29 mouse cellular contexts compared by ENCODE assay signal in genomic region chr11:37424312-37425169, GRCm38 (mm10).
DNase-seq lines count a peak whose midpoint lies in the region; ATAC-seq lines count a peak whose summit lies in the region.
"Had no signal": no experiment of that assay in that cellular context is flagged by ENCODE, and none has a peak within 500 bp of the region (broad histone marks: within the 10 kb centered on the region; RNA-seq: fewer than 3 reads in every experiment).

No protein-coding gene starts in this region.

- WGBS in midbrain, embryonic 11.5 days, result 15% methylated on average over 5 of the region's 5 CpGs
- WGBS in midbrain, embryonic 15.5 days, result 10% methylated on average over 5 of the region's 5 CpGs
- 3% methylated on average over 5 of the region's 5 CpGs for WGBS in forebrain, embryonic 15.5 days
- 44% methylated on average over 5 of the region's 5 CpGs for WGBS in kidney, embryonic 15.5 days

- H3K9me3 ChIP-seq in midbrain, embryonic 11.5 days (ENCODE audit: control insufficient read depth, low read length), result no peaks in the 10 kb centered on the region
- H3K9me3 ChIP-seq in midbrain, embryonic 15.5 days, result no peaks in the 10 kb centered on the region
- no peaks in the 10 kb centered on the region for H3K9me3 ChIP-seq in forebrain, embryonic 15.5 days
- H3K9me3 ChIP-seq in kidney, embryonic 15.5 days (replicated peaks), result no peaks in the 10 kb centered on the region
- H3K9me3 ChIP-seq: embryonic facial prominence, embryonic 13.5 days; hindbrain, embryonic 10.5 days; hindbrain, embryonic 15.5 days; limb, embryonic 13.5 days; lung, embryonic 15.5 days; megakaryocyte, embryonic 14.5 days; neural tube, embryonic 15.5 days had no signal

- H3K4me1 ChIP-seq in midbrain, embryonic 11.5 days (ENCODE audit: control insufficient read depth, insufficient read depth, low read length), result no peaks in the 10 kb centered on the region
- no peaks in the 10 kb centered on the region for H3K4me1 ChIP-seq in midbrain, embryonic 15.5 days
- peaks cover 10% of the 10 kb centered on the region for H3K4me1 ChIP-seq in forebrain, embryonic 15.5 days
- no peaks in the 10 kb centered on the region for H3K4me1 ChIP-seq in kidney, embryonic 15.5 days
- H3K4me1 ChIP-seq: embryonic facial prominence, embryonic 13.5 days; hindbrain, embryonic 10.5 days; hindbrain, embryonic 15.5 days; limb, embryonic 13.5 days; lung, embryonic 15.5 days; megakaryocyte, embryonic 14.5 days; neural tube, embryonic 15.5 days had no signal

- H3K4me2 ChIP-seq in midbrain, embryonic 11.5 days, result no peak overlapping the region
- H3K4me2 ChIP-seq in midbrain, embryonic 15.5 days, result no peak overlapping the region
- H3K4me2 ChIP-seq in forebrain, embryonic 15.5 days (replicated peaks), result no peak overlapping the region
- H3K4me2 ChIP-seq in kidney, embryonic 15.5 days, result no peak overlapping the region
- H3K4me2 ChIP-seq: embryonic facial prominence, embryonic 13.5 days; hindbrain, embryonic 15.5 days; limb, embryonic 13.5 days; liver, embryonic 11.5 days; lung, embryonic 15.5 days; neural tube, embryonic 15.5 days had no signal

- no peak overlapping the region for H3K4me3 ChIP-seq in midbrain, embryonic 11.5 days (ENCODE audit: low read depth, low read length)
- no peak overlapping the region for H3K4me3 ChIP-seq in midbrain, embryonic 15.5 days
- H3K4me3 ChIP-seq in forebrain, embryonic 15.5 days, result no peak overlapping the region
- no peak overlapping the region for H3K4me3 ChIP-seq in kidney, embryonic 15.5 days (replicated peaks)
- H3K4me3 ChIP-seq: embryonic facial prominence, embryonic 13.5 days; hindbrain, embryonic 10.5 days; hindbrain, embryonic 15.5 days; limb, embryonic 13.5 days; lung, embryonic 15.5 days; megakaryocyte, embryonic 14.5 days; neural tube, embryonic 15.5 days had no signal

- DNase-seq in embryo, embryonic 10.5 days (ENCODE audit: low spot score), result peak; percentile 21
- no peak for DNase-seq in embryo, embryonic 10 days (ENCODE audit: low spot score)
- DNase-seq in midbrain, embryonic 11.5 days (ENCODE audit: low spot score, missing footprints), result peak; percentile 31
- peak; percentile 51 for DNase-seq in retina, postnatal 1 day
- DNase-seq: adrenal gland, postnatal 10 days; cerebellum, adult 11 months; cerebellum, adult 9-11 months; gastrocnemius, postnatal 14 days; heart, postnatal 14 days; kidney, adult 11 months; kidney, postnatal 25 days; right cerebral cortex, postnatal 4 days; thymus, adult 2 months; thymus, postnatal 36 days had no signal

- H3K27ac ChIP-seq in midbrain, embryonic 11.5 days (ENCODE audit: low read depth, low read length), result no peak overlapping the region
- no peak overlapping the region for H3K27ac ChIP-seq in midbrain, embryonic 15.5 days
- no peak overlapping the region for H3K27ac ChIP-seq in forebrain, embryonic 15.5 days (replicated peaks)
- H3K27ac ChIP-seq in kidney, embryonic 15.5 days, result no peak overlapping the region
- H3K27ac ChIP-seq: embryonic facial prominence, embryonic 13.5 days; hindbrain, embryonic 10.5 days; hindbrain, embryonic 15.5 days; limb, embryonic 13.5 days; lung, embryonic 15.5 days; neural tube, embryonic 15.5 days; stomach, postnatal 0 days had no signal

- no peaks in the 10 kb centered on the region for H3K36me3 ChIP-seq in midbrain, embryonic 11.5 days (ENCODE audit: control insufficient read depth, insufficient read depth, low read length)
- no peaks in the 10 kb centered on the region for H3K36me3 ChIP-seq in midbrain, embryonic 15.5 days (replicated peaks)
- no peaks in the 10 kb centered on the region for H3K36me3 ChIP-seq in forebrain, embryonic 15.5 days
- H3K36me3 ChIP-seq in kidney, embryonic 15.5 days, result no peaks in the 10 kb centered on the region
- H3K36me3 ChIP-seq: embryonic facial prominence, embryonic 13.5 days; hindbrain, embryonic 10.5 days; hindbrain, embryonic 15.5 days; limb, embryonic 13.5 days; lung, embryonic 15.5 days; neural tube, embryonic 15.5 days had no signal

- H3K9ac ChIP-seq in midbrain, embryonic 11.5 days (ENCODE audit: low read length), result no peak overlapping the region
- no peak overlapping the region for H3K9ac ChIP-seq in midbrain, embryonic 15.5 days
- H3K9ac ChIP-seq in forebrain, embryonic 15.5 days (replicated peaks), result no peak overlapping the region
- H3K9ac ChIP-seq in kidney, embryonic 15.5 days, result no peak overlapping the region
- H3K9ac ChIP-seq: embryonic facial prominence, embryonic 13.5 days; hindbrain, embryonic 15.5 days; limb, embryonic 13.5 days; lung, embryonic 15.5 days; neural tube, embryonic 15.5 days had no signal

- peak; percentile 82 for ATAC-seq in midbrain, embryonic 11.5 days (ENCODE audit: low FRiP score)
- no peak for ATAC-seq in midbrain, embryonic 15.5 days (replicated peaks)
- ATAC-seq in forebrain, embryonic 15.5 days (replicated peaks), result peak; percentile 58
- no peak for ATAC-seq in megakaryocyte, adult 5-6 weeks (ENCODE audit: poor library complexity, severe bottlenecking)
- no peak for ATAC-seq in kidney, embryonic 15.5 days (replicated peaks; ENCODE audit: low FRiP score)
- ATAC-seq: inflammation-experienced regulatory T-cells, adult 6 months had no signal

- no peaks in the 10 kb centered on the region for H3K27me3 ChIP-seq in midbrain, embryonic 11.5 days (ENCODE audit: control insufficient read depth, insufficient read depth, low read length)
- no peaks in the 10 kb centered on the region for H3K27me3 ChIP-seq in midbrain, embryonic 15.5 days (replicated peaks)
- no peaks in the 10 kb centered on the region for H3K27me3 ChIP-seq in forebrain, embryonic 15.5 days
- no peaks in the 10 kb centered on the region for H3K27me3 ChIP-seq in kidney, embryonic 15.5 days
- H3K27me3 ChIP-seq: CH12.LX; embryonic facial prominence, embryonic 13.5 days; hindbrain, embryonic 15.5 days; limb, embryonic 13.5 days; lung, embryonic 15.5 days; megakaryocyte, embryonic 14.5 days; neural tube, embryonic 15.5 days had no signal

Comparison
In these comparisons a context has a peak if more than half of its experiments do, and no peak if none do; other contexts are left out.
1. ATAC-seq: peak in midbrain, embryonic 11.5 days (single experiment) and forebrain, embryonic 15.5 days (single experiment); none in midbrain, embryonic 15.5 days (single experiment), megakaryocyte, adult 5-6 weeks (single experiment) and kidney, embryonic 15.5 days (single experiment).